Mouse (Mus musculus) spleen, adult 2 months (tissue): ENCODE data around the gene Plxnb1.

Source experiments
- CTCF ChIP-seq: fragments of 200-500 bp; IDR thresholded peaks from 2 replicates; pipeline ENCODE4 v1.5.1; 2011; ENCODE audit warnings: mild to moderate bottlenecking, inconsistent platforms; ENCODE audit not compliant: insufficient read depth, insufficient read length, insufficient replicate concordance; ENCODE audit errors: extremely low read depth
- POLR2A ChIP-seq: fragments of 200-500 bp; IDR thresholded peaks from 2 replicates; pipeline ENCODE4 v1.6.1; 2011; ENCODE audit warnings: low read depth, low read length, inconsistent platforms

- TF ChIP-seq POLR2A = no peak
- no peak for TF ChIP-seq CTCF
Measured at GRCm38 (mm10) chr9:109091802-109092201, 3.4 kb upstream of the Plxnb1 start.
